22 mouse cellular contexts compared by ENCODE assay signal in genomic region chr12:74477619-74478018, GRCm38 (mm10).
A peak's percentile ranks its signal among the peaks of the same experiment; 100 is the strongest.
DNase-seq lines count a peak whose midpoint lies in the region; ATAC-seq lines count a peak whose summit lies in the region.
"Had no signal": no experiment of that assay in that cellular context is flagged by ENCODE, and none has a peak within 500 bp of the region (broad histone marks: within the 10 kb centered on the region; RNA-seq: fewer than 3 reads in every experiment).

No protein-coding gene starts in this region.

- intact Hi-C loops in left cerebral cortex, postnatal 4 days (cut with DNase I): no loop called here

- peak; percentile 12 to 15 for DNase-seq in left cerebral cortex, adult 9 months (ENCODE audit: low spot score in 2 of 2)
- DNase-seq in left cerebral cortex, postnatal 4 days: no peak
- DNase-seq in Muller cell, postnatal 12 days (ENCODE audit: inconsistent ontology term): peak; percentile 78
- peak; percentile 82 for DNase-seq in brain, adult 2 months (ENCODE audit: low read depth, low spot score)
- DNase-seq in spleen, adult 12 weeks (ENCODE audit: low spot score): no peak
- DNase-seq in hindbrain, embryonic 11.5 days (ENCODE audit: low spot score): no peak
- DNase-seq: adrenal gland, postnatal 25 days; cerebellum, adult 18-20 months; cerebellum, postnatal 36 days; heart, adult 18-20 months; liver, embryonic 13.5 days; lung, embryonic 14.5 days; lung, postnatal 4 days; thymus, adult 18-20 months had no signal

- peak; percentile 47 for ATAC-seq in stomach, embryonic 16.5 days (ENCODE audit: insufficient read depth, low FRiP score)
- ATAC-seq in hindbrain, embryonic 11.5 days (ENCODE audit: low FRiP score): no peak
- ATAC-seq: CD4-positive, CD25-positive, alpha-beta regulatory T cell, adult 4 months; forebrain, embryonic 16.5 days; midbrain, embryonic 16.5 days had no signal

- H3K36me3 ChIP-seq in stomach, embryonic 16.5 days (ENCODE audit: control insufficient read depth, insufficient read depth, low read length): no peaks in the 10 kb centered on the region
- H3K36me3 ChIP-seq in hindbrain, embryonic 11.5 days (ENCODE audit: control insufficient read depth, insufficient read depth, low read length): no peaks in the 10 kb centered on the region
- H3K36me3 ChIP-seq: heart, embryonic 13.5 days; kidney, embryonic 15.5 days; liver, embryonic 13.5 days; neural tube, embryonic 15.5 days had no signal

- no peaks in the 10 kb centered on the region; the same call in 1 of the 2 replicates for H3K4me1 ChIP-seq in stomach, embryonic 16.5 days (ENCODE audit: control insufficient read depth, insufficient read depth, low read length)
- H3K4me1 ChIP-seq in hindbrain, embryonic 11.5 days (replicated peaks; ENCODE audit: control insufficient read depth, insufficient read depth, low read length): no peaks in the 10 kb centered on the region
- H3K4me1 ChIP-seq: kidney, embryonic 15.5 days; liver, embryonic 13.5 days; neural tube, embryonic 15.5 days had no signal

- no peak overlapping the region for H3K4me2 ChIP-seq in stomach, embryonic 16.5 days (ENCODE audit: low read depth, low read length)
- no peak overlapping the region for H3K4me2 ChIP-seq in hindbrain, embryonic 11.5 days (replicated peaks; ENCODE audit: low read depth, low read length)
- H3K4me2 ChIP-seq: heart, embryonic 13.5 days; hindbrain, embryonic 14.5 days; kidney, embryonic 15.5 days; liver, embryonic 13.5 days; lung, embryonic 14.5 days; neural tube, embryonic 15.5 days had no signal

- H3K27me3 ChIP-seq in stomach, embryonic 16.5 days (ENCODE audit: control insufficient read depth, insufficient read depth, low read length): no peaks in the 10 kb centered on the region
- H3K27me3 ChIP-seq in hindbrain, embryonic 11.5 days (ENCODE audit: control insufficient read depth, insufficient read depth, low read length): no peaks in the 10 kb centered on the region
- H3K27me3 ChIP-seq: heart, embryonic 13.5 days; kidney, embryonic 15.5 days; liver, embryonic 13.5 days; neural tube, embryonic 15.5 days had no signal

- H3K9ac ChIP-seq in stomach, embryonic 16.5 days (ENCODE audit: low read length): no peak overlapping the region
- H3K9ac ChIP-seq in hindbrain, embryonic 11.5 days (ENCODE audit: low read depth, low read length): no peak overlapping the region
- H3K9ac ChIP-seq: heart, embryonic 13.5 days; hindbrain, embryonic 14.5 days; kidney, embryonic 15.5 days; liver, embryonic 13.5 days; lung, embryonic 14.5 days; neural tube, embryonic 15.5 days had no signal

- no peak overlapping the region for H3K4me3 ChIP-seq in stomach, embryonic 16.5 days (replicated peaks; ENCODE audit: low read length)
- H3K4me3 ChIP-seq in hindbrain, embryonic 11.5 days (ENCODE audit: low read depth, low read length): no peak overlapping the region
- H3K4me3 ChIP-seq: heart, embryonic 13.5 days; kidney, embryonic 15.5 days; liver, embryonic 13.5 days; neural tube, embryonic 15.5 days had no signal

- 29% methylated on average over 2 of the region's 2 CpGs for WGBS in stomach, embryonic 16.5 days
- 85% methylated on average over 2 of the region's 2 CpGs for WGBS in hindbrain, embryonic 11.5 days

- H3K9me3 ChIP-seq in stomach, embryonic 16.5 days (replicated peaks; ENCODE audit: control insufficient read depth, low read length): no peaks in the 10 kb centered on the region
- H3K9me3 ChIP-seq in hindbrain, embryonic 11.5 days (ENCODE audit: control insufficient read depth, low read length): no peaks in the 10 kb centered on the region
- H3K9me3 ChIP-seq: heart, embryonic 13.5 days; kidney, embryonic 15.5 days; neural tube, embryonic 15.5 days had no signal

- H3K27ac ChIP-seq in stomach, embryonic 16.5 days (ENCODE audit: low read length): peak overlapping the region; percentile 27; the same call in 1 of the 2 replicates
- no peak overlapping the region for H3K27ac ChIP-seq in hindbrain, embryonic 11.5 days (ENCODE audit: low read depth, low read length)
- H3K27ac ChIP-seq: heart, embryonic 13.5 days; hindbrain, embryonic 14.5 days; kidney, embryonic 15.5 days; liver, embryonic 13.5 days; neural tube, embryonic 15.5 days had no signal

Comparison
In these comparisons a context has a peak if more than half of its experiments do, and no peak if none do; other contexts are left out.
1. DNase-seq: peak in left cerebral cortex, adult 9 months (2 of 2), Muller cell, postnatal 12 days (single experiment) and brain, adult 2 months (single experiment); none in left cerebral cortex, postnatal 4 days (single experiment), spleen, adult 12 weeks (single experiment) and hindbrain, embryonic 11.5 days (single experiment).